Mouse (Mus musculus): ENCODE data around the gene Nck1.

The Nck1 gene

GRCm38 (mm10) chr9:100545715-100546593 is at the start of gene Nck1:
Gene Nck1, minus strand, starts transcription at chr9:100546134.
- peak; percentile 99 for DNase-seq (ENCODE audit: low spot score)

- no peak for DNase-seq (ENCODE audit: low spot score)
Observed at GRCm38 (mm10) chr9:100590462-100590861, 44.5 kb upstream of the Nck1 start.

- DNase-seq (ENCODE audit: low spot score) = no peak
Observed at GRCm38 (mm10) chr9:100584031-100584430, 38.1 kb upstream of the Nck1 start.

- no peak for DNase-seq (ENCODE audit: low spot score)
Observed at GRCm38 (mm10) chr9:100582883-100583575, 37.1 kb upstream of the Nck1 start.

- peak; percentile 58 for DNase-seq (ENCODE audit: low spot score)
Observed at GRCm38 (mm10) chr9:100581543-100582492, 35.9 kb upstream of the Nck1 start.

GRCm38 (mm10) chr9:100580196-100580740 is 34.3 kb upstream of the Nck1 start:
- DNase-seq (ENCODE audit: low spot score) = peak; percentile 35

- no peak for DNase-seq (ENCODE audit: low spot score)
Observed at GRCm38 (mm10) chr9:100573942-100574341, 28.0 kb upstream of the Nck1 start.

GRCm38 (mm10) chr9:100573300-100573699 is 27.4 kb upstream of the Nck1 start:
- DNase-seq (ENCODE audit: low spot score) = no peak

GRCm38 (mm10) chr9:100571511-100571910 is 25.6 kb upstream of the Nck1 start:
- DNase-seq (ENCODE audit: low spot score) = peak; percentile 9

- DNase-seq (ENCODE audit: low spot score) = peak; percentile 83
Observed at GRCm38 (mm10) chr9:100570626-100571233, 24.8 kb upstream of the Nck1 start, which contains the start of gene Slc35g2. Gene Slc35g2, minus strand, starts transcription at chr9:100571090.

GRCm38 (mm10) chr9:100569798-100570625 is 24.1 kb upstream of the Nck1 start:
- DNase-seq (ENCODE audit: low spot score) = peak; percentile 61

- DNase-seq (ENCODE audit: low spot score) = no peak
Observed at GRCm38 (mm10) chr9:100560251-100560890, 14.4 kb upstream of the Nck1 start.

- DNase-seq (ENCODE audit: low spot score) = no peak
Observed at GRCm38 (mm10) chr9:100558991-100559390, 13.1 kb upstream of the Nck1 start.

- DNase-seq (ENCODE audit: low spot score) = no peak
Observed at GRCm38 (mm10) chr9:100558023-100558573, 12.2 kb upstream of the Nck1 start.

- no peak for DNase-seq (ENCODE audit: low spot score)
Observed at GRCm38 (mm10) chr9:100555686-100556085, 9.8 kb upstream of the Nck1 start.

- DNase-seq (ENCODE audit: low spot score) = peak; percentile 24
Observed at GRCm38 (mm10) chr9:100548313-100548712, 2.4 kb upstream of the Nck1 start.

- DNase-seq (ENCODE audit: low spot score) = no peak
Observed at GRCm38 (mm10) chr9:100546594-100546910, 618 bp upstream of the Nck1 start.

- peak; percentile 47 for DNase-seq (ENCODE audit: low spot score)
Observed at GRCm38 (mm10) chr9:100544948-100545714, 803 bp downstream of the Nck1 start.

Data from embryo, embryonic 10.5 days (tissue).